Mouse (Mus musculus): ENCODE results near the gene Gm5725.
"Not testable (repeated sequence)": the region's sequence is repeated elsewhere in the genome, so short reads cannot be mapped to it uniquely, and the experiment has no call there.

Gene Gm5725

GRCm38 (mm10) chr7:21844167-21844566 is at the start of gene Gm5725:
TSS of gene Gm5725 (minus strand) at chr7:21844267.
- not testable (repeated sequence) for DNase-seq

GRCm38 (mm10) chr7:21832051-21832450 is 12.0 kb downstream of the Gm5725 start, which contains the start of gene Vmn1r135:
TSS of gene Vmn1r135 (plus strand) at chr7:21832351.
- not testable (repeated sequence) for DNase-seq

- DNase-seq = not testable (repeated sequence)
These were observed 47.4 kb downstream of the Gm5725 start, which contains the start of gene Gm4177 for GRCm38 (mm10) chr7:21796628-21797027. TSS of gene Gm4177 (minus strand) at chr7:21796728.

Measured in liver (tissue).